Mouse (Mus musculus): ENCODE data around the gene Plxdc1.

Plxdc1 gene

DNA sequence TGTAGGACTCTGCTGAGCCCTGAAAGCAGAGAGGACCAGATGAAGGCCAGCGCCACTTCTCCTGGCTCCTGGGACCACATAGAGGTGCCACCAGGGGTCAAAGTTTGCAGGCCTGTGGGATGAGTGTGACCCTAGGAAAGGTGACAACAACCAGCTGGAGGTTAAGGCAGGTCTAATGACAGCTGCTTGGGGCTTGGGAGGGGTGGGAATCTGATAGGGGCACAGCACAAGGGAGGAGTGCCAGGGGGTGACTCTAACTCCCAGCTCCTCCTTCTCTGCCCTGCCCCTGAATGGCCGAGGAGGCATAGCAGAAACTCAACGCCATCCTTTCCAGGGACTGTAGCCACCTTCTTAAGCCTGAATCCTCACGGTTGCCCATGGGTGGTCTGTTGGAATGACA is 30.6 kb upstream of the Plxdc1 start:
- in situ Hi-C loops (cut with MboI, MseI), result no loop called here

DNA sequence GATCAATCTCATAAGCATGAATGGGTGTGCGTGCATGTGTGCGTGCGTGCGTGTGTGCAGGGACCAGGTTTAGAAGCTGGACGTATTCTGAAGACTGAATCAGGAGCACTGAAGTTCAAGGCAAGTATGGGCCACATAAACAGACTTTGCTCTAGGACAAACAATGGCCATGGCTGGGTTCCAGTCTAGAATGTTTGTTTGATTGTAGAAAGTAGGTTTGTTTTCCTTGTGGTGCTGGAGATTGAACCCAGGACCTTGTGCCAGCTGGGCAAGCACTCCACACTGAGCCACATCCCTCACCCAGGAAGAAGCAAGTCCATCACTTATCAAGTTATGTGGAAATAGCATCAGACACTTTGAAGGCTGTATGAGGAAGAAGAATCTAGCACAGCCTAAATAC is 29.9 kb upstream of the Plxdc1 start:
- in situ Hi-C loops (cut with MboI, MseI), result no loop called here

DNA sequence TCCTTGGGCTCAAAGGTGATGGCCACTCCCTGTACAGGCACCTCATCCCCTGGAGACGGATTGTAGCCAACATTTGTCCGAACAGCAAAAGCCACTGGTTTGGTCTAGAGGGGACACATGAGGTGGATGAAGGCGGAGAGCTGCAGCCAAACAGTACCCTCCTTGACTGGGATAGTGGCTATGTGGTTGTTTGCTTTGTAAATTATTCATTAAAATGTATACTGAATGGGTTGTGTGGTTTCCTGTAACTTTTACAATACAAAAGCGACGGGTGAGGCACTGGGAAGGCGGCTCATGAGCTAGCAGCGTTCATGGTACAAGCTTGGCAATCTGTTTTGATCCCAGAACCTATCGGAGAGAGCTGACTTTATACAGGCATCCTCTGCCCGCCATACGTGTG is 26.6 kb upstream of the Plxdc1 start:
- in situ Hi-C loops (cut with MboI, MseI), result no loop called here

DNA sequence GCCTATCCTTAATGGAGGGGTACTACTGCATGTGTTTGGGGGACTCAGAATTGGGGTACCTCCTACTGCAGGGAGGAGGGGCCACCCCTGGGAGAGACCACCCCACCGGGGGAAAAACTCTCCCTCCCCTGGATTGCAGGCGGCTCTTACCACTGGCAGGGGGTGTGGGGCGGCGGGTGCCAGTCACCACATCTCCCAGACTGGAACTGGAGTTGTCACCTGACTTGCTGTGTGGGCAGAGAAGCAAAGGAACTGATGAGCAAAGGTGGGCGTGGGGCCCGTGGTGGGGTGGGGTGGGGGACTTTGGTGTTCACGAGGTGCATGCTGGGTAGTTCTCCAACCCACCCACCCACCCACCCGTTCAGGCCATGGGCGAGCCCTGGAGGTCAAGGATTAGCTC is 25.5 kb upstream of the Plxdc1 start:
- in situ Hi-C loops (cut with MboI, MseI), result no loop called here

DNA sequence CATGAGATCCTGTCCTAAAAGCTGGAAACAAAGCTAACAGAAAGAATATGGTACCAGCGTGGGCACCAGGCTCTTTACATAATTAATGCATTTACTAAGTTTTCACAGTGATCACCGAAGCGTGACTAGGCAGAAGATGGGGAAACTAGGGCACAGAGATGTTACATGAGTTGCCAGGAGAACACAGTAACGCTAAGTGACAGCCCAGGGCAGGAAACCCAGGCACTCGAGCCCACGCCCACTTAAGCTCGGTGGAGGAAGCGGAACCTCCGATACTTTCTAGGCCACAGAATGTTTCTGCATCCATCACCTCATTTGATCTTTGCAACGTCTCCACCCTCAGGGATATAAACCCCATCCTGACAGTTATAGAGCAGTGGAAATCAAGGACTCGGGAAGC is 21.8 kb upstream of the Plxdc1 start:
- in situ Hi-C loops (cut with MboI, MseI), result no loop called here

DNA sequence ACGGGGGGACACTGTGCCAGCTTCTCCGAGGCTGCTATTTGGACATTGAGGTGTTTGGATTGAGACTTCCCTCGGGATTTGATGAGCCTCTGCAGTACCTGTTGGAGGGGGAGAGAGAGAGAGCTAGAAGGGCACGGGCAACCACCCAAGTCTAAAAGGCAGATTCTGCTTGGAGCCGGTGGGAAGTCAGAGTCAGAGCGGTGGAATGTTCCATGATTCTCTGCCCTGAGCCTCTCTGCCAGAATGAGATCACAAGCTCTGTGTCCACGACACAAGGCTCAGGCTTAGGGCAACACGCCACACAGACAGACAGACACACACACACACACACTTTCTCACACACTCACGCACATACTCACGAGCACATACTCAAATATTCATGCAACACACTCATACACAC is 19.4 kb upstream of the Plxdc1 start:
- in situ Hi-C loops (cut with MboI, MseI), result no loop called here

DNA sequence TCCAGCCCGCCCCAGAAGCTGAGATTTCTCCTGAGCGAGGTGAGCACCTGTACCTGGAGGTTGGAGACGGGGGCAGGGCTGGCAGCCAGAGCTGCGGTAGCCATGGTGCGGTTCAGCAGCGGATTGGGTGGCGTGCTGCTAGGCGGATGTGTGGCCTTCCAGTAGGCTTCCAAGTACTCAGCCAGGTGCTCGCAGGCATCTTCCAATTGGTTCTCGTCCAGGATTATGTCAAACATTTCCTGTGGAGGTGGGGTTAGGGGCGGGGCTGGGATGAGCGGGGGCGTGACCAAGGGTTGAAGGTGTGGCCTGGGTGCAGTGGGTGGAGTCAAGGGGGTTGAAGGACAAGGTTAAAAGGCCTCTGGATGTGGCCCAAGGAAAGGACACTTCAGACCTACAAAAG is 18.8 kb upstream of the Plxdc1 start:
- in situ Hi-C loops (cut with MboI, MseI), result no loop called here

DNA sequence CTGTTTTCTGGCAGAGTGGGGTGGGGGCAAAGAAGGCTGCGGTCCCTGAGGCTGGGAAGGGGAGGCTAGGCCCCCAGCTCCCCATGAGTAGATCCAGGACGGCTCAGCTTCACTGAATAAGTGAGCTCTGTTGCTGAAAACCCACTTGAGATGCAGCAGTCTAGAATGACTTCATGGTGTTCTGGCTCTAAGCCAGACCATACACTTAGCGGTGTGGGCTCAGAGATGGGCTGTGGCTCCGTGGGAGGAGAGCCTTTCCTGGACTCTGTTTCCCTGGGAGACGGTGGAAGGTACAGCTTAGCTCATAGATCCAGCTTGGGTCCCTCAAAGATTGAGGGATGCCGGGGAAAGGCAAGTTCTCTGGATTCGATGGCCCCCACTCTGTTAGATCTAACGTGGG is 17.9 kb upstream of the Plxdc1 start:
- in situ Hi-C loops (cut with MboI, MseI), result no loop called here

DNA sequence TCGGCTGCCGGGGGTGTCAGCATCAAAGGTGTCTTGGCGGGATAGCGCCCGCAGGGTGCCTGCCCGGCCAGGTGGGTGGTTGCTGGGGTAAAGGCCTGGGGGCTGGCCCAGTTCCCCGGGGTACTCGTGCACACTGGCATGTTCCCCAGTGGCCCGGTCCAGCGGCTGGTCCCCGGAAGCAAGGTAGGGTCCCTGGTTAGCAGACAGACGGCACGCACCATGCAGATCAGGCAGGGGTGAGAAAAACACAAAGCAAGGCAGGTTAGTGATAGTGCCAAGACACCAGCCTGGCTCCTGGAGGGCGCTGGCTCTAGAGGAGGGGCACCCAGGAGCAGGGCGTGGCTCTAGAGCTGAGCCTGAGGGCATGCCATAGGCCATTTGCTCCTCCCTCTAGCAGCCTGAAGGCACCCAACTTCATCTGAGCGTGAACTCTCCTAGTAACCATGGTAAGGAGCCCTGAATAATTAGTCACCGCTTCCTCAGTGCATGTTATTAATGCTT is 17.0 kb upstream of the Plxdc1 start:
- in situ Hi-C loops (cut with MboI, MseI), result no loop called here

DNA sequence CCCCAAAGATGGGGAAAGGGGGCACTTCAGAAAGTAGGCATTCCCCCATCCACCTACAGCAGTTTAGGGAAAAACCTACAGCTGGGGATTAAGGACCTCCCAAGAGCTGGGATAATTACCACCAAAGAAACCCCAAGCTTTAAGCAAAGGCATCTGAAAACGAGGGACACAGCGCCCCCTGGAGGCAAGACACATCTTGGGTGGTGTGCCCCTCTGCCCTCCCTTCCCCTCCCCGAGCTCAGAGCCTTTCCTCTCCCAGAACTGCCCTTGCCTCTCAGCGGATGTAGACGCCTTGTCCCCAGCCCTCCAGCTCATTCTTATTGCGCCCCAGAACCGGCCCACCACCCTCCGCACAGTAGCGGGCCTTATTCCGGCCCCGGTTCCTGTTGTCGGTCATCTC is 16.4 kb upstream of the Plxdc1 start:
- in situ Hi-C loops (cut with MboI, MseI), result no loop called here

DNA sequence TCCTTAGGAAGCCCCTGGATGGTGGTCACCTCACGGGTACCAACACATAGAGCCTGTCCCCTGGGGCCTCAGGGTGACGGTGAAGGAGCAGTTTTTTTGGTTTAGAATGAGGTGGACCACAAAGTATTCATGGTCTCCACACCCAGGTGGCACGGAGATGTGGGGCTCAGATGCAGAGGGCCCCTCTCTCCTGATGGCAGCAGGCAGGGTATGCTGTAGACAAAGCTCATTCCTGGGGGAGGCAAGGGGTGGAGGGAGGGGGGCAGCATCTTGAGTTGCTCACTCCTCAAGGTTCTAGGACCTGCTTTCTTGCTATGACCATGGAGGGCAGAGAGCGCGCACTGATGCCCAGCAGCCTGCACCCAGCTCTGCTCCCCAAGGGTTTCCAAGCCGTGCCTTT is 15.7 kb upstream of the Plxdc1 start:
- in situ Hi-C loops (cut with MboI, MseI), result no loop called here

DNA sequence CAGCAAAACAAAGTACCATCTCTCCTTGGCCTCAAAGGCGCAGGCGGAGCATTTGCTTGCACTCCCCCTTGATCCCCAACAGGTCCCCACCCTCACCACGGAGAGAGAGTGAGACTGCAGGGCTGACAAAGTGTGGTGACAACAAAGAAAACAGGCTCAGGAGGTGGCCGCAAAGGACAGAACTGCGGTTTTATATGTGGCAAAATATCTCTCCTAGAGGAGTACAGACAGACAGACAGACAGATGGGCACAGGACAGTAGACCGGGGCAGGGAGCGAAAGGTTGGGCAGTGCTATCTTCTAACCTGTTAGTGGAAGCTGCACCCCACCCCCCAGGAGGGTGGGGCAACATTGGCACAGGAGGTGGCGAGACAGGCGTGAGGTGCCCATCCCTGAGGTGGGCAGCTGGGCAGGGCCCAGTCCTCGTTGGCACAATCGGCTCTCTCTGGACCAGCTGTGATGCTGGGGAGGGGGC is 15.1 kb upstream of the Plxdc1 start:
- in situ Hi-C loops (cut with MboI, MseI), result no loop called here

DNA sequence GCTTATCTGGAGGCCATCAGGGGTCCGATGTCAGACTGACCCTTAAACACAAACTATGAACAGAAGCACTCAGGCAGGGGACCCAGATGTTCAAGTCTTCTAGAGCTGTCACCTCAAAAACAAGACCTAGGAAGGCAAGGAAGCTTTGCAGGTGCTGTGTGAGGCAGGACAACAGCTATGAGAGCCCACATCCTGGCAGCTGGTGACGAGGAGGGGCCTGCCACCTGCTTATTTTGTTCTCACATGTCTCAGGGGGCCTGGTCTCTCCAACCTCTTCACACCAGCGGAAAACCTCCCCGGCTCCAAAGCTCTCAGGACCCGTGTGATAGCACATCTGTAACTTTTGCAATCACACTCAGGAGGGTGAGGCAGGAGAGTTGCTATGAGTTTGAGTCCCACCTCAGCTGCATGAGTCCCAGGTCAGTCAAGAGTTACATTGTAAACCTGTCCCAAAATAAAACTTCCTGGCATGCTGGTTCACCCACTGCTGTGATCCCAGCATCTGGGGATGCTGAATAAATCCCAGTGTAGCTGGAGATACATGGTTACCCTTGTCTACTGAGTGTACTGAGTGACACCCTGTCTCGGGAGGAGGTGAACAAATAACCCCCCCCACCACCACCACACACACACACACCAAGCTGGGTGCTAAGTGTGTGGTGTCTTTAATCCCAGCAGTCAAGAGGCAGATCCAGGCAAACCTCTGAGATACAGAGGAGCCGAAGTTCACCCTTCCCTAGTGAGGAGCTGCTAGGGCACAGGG is 14.3 kb upstream of the Plxdc1 start:
- in situ Hi-C loops (cut with MboI, MseI), result no loop called here

DNA sequence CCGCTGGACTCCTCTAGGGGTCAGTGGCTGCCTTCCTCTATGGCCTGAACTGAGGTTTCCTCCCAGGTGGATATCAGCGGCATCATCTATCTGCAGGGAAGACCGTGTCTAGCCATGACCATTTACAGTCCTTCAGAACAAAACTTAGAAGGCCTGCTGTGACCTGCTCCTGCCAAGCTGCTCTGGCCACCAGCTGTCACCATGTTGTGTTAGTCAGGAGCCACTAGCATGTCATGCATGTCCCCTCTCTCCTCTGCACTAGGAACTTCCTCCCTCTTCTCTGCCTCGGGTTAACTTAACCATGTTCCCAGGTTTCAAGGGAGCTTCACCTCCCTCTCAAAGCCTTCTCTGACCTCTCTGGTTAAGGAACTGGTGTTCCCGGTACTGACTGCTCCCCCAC is 13.5 kb upstream of the Plxdc1 start:
- in situ Hi-C loops (cut with MboI, MseI), result no loop called here

DNA sequence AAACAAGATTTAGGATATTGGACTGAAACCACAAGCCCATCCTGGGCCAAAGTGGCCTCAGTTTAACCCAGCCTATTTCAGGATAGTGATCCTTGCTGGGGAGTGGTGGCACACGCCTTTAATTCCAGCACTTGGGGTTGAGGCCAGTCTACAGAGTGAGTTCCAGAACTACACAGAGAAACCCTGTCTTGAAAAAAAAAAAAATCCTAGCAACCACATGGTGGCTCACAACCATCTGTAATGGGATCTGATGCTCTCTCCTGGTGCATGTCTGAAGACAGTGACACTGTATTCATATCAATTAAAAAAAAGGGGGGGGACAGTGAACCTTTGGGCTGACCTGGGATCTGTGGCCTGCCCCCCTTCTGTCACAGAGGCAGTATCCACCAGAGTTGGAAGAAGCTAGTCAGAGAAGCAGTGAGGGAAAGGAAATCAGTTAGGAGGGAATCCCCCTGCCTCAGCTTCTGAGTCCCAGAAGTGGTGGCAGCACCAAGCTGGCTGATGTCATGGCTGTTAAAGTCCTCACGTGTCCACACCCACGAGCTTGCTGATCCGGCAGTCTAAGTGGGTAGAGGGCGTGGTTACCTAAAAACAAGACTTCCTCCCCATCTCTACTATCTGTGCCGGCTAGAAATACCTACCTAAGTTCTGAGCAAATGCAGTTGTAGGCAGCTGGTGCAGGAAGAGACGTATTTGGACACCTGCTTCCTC is 12.8 kb upstream of the Plxdc1 start:
- in situ Hi-C loops (cut with MboI, MseI), result no loop called here

DNA sequence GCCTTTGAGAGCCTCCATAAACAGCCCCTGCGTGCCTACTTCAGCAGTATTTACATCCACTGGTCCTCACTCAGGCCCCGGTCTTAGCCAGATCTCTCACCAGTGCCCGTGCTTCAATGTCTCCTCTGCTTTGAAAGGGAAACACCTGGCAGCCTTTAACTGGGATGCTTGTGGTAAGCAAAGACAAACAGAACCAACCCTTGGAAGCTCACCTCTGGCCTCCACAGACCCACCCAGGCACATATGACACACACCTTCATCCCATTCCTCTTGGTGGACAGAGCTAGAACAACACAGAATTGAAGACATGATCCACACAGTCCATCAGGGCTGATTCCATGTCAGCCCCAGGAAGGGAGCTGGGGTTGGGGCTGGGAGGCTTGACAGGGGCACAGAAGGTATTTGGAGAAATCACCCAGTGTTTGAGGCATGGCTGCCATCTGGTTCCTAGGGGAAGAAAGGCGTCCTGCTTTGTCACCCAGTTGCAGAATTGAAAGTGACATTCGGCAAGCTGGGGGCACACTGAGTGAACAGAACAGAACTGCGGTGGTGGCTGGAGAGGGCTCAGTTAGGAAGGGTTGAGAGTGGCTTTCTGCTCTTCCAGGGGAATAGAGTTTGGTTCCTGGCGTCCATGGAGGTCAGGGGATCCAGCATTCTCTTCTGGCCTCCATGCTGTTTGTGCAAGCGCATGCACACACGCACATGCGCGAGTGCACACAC is 12.0 kb upstream of the Plxdc1 start:
- in situ Hi-C loops (cut with MboI, MseI), result no loop called here

DNA sequence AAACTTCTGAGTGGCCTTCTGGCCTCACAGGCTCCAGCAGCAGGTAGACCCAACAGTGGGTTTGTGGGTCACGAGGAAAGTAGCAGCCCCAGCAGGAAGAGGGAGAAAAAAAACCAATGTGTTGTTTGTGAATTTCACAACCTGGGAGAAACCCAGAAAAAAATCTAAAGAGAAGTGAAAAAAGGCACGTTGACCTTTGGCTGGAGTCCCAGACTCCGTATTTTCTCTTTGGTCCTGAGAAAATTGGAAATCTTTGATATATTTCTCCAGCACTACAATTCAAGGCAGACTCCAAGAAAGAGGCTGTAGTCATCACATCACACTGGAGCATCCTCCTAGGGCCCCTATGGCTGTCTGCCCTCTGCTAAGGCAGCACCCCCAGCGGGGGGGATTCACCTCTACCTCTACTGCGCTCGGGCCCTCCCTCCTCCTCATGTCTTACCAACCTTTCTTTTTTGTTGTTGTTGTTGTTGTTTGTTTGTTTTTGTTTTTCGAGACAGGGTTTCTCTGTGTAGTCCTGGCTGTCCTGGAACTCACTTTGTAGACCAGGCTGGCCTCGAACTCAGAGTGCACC is 11.2 kb upstream of the Plxdc1 start:
- in situ Hi-C loops (cut with MboI, MseI), result no loop called here

DNA sequence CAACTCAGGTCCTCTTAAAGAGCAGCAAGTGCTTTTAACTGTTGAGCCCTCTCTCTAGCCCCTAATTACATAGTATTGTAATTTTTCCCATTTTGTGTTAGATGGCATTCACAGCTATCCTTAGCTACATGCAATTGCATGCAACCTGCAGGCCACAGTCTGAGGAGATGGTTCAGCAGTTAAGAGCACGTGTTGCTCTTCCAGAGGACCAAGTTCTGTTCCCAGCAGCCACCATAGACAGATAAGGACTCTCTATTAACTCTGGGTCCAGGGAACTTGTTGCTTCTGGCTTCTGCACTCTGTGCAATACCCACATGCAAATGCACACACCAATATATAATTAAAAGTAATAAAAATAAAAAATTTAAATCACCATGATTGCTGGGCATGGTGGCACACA is 10.4 kb upstream of the Plxdc1 start:
- in situ Hi-C loops (cut with MboI, MseI), result no loop called here

DNA sequence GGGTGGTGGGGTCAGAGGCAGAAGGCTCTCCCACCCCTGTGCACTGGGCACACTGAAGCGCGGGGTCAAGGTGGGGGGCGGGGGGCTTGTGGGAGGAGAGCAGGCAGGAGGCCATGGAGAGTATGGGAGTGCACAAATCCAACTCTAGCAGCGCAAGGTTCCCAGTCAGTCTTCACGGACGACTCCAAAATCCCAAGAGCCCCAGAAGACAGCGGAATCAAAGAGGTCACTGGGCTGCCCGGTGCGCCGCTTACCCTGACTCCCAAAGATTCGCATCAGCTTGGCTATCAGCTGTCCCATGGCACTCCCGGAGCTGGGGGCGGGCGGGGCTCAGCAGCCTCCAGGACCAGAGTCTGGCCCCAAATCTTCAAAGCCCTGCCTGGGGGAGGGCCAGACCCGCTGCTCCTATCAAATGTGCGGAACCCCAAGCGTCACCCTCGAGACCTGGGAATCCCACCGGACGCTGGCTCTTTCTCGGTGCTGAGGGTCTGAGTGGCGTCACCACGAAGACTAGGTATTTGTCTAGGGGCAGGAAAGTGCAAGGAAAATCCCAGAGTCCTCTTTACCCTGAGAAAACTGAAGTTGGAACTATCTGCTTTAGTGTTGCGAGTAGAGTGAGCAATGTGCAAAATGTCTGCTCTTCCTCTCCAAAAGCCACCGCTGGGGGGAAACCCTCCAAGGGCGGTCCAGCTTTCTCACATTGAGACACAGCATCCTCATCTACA is 9.5 kb upstream of the Plxdc1 start, which contains the start of gene Arl5c:
Gene Arl5c, minus strand, starts transcription at position 618 of the 725 bp plus-strand sequence.
- in situ Hi-C loops (cut with MboI, MseI), result no loop called here

DNA sequence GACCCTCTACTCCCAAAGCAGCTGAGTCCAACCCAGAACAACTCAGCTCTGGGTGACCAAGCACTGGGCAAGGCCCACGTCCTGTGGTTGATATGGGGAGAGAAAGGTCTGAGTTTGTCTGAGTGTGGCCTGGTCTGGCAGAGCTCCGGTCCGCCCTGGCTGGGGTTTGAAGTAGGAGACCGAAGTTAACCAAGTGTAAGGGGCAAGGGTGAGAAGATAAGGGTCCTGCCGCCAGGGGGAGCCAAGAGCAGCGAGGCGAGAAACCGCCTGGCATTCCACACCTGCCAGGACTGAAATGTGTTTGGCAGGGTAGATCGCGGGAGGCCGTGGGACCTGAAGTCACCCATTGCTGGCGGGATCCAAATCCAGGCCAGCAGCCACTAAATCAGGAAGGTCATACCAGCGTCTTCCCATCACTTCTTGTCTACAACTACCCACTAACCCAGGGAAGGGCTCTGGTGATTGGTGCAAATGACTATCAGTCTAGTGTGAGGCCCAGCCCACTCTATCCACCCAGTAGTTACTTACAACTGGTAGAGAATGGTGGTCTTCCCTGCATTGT is 8.4 kb upstream of the Plxdc1 start:
- in situ Hi-C loops (cut with MboI, MseI), result loop anchor here (5.0 kb wide), 1 partner anchor 197 kb away; the partner anchor contains the start of gene Lasp1

DNA sequence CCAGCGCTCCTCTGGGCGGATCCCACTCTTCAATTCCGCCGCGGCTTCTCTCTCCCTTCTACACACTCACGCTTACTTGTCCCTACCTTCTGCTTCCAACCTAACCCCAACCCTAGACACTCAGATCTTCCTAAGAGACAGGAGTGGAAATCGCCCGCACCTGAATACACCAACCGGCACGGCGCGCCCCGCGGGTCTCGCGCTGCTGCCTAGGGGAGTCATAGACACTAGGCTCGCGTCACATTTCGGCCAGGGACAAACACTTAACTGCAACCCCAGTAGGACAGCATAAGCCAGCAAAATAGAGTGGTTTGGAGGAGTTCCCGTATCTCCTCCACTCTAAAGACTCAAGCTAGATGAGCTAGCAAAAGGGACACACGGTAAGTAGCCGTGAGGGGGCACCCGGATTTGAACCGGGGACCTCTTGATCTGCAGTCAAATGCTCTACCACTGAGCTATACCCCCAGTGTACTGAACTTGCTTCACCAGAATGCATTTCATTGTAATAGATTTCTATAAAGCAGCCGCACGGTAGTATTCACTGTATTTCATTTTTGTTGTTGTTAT is 2.4 kb upstream of the Plxdc1 start:
- in situ Hi-C loops (cut with MboI, MseI), result no loop called here

Measured in T-helper 2 cell (primary cell).